Mouse (Mus musculus) layer of hippocampus, adult 2 months (tissue): ENCODE measurements at regions not wholly inside any gene's neighbourhood (a gene's known extent, or its start where the extent isn't known, plus 50 kb on each side); places are given as distances from the start of the nearest gene placed in this dataset.

ENCODE experiments used
- DNase-seq, 2 experiments: peaks; one replicate each; pipeline ENCODE4 v3.0.0; 2022; ENCODE audit warnings: low spot score in 2 of 2
- H3K27ac ChIP-seq: fragments of 200-600 bp; 2 replicates; pipeline ENCODE4 v1.8.1; 2022
- H3K4me3 ChIP-seq: fragments of 200-600 bp; 2 replicates; pipeline ENCODE4 v1.8.1; 2022; ENCODE audit warnings: mild to moderate bottlenecking
- CTCF ChIP-seq: fragments of 200-600 bp; conservative IDR thresholded peaks from 2 replicates; pipeline ENCODE4 v1.8.1; 2022; ENCODE audit warnings: antibody characterized with exemption, mild to moderate bottlenecking, moderate library complexity

DNA sequence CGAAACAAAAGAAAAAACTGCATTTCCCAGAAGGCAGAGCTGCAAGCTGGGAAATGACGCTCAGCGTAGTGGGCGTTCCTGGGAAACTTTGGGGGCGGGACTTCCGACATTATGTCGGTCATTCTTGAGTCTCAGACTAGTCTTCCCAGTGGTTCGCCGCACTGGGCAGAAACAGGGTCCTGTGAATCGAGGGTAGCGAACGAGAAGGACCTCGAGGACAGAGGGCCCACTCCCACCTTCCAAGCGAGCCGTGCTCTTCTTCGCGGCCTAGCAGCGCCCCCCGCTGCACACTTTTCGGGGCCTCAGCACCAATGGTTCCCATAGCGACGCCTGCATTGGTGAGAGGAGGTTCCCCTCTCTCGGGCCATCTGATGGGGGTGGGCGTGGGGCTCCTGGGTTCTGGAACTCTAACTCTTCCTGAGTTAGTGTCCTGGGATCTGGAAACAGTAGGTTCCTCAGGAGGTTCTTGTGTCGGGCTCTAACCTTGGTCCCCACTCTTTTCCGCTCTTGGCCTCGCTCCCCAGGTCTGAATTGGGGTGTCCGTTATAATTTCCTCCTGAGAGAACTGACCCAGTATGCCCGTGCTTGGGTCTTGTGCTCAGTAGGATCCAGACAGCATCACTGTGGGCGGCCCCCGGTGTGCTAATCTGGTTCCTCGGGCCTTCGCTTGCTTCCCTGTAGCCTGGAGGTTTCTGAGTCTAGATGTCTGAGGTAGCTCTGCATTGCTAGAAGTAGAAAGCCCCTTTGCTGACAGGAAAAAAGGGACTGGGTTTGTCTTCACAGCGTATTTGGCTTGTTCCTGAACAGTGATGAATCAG, 52.8 kb upstream of the Gramd1a start:
- DNase-seq, result peak; percentile 73 to 80
- peak; percentile 30; the same call in 1 of the 2 replicates for TF ChIP-seq CTCF
- peak overlapping the region; percentile 90 for H3K27ac ChIP-seq
- H3K4me3 ChIP-seq, result peak overlapping the region; percentile 65

- Histone ChIP-seq H3K4me3 (peak overlapping the region; percentile 65), H3K27ac (no peak overlapping the region)
- DNase-seq, result no peak
- TF ChIP-seq CTCF, result no peak
Observed at GRCm38 (mm10) chr7:31207563-31208236, 52.0 kb upstream of the Gramd1a start.
